19 mouse cellular contexts compared by ENCODE assay signal in genomic region chr13:76547854-76548253, GRCm38 (mm10).
DNase-seq lines count a peak whose midpoint lies in the region; ATAC-seq and TF ChIP-seq lines count a peak whose summit lies in the region.
"Had no signal": no experiment of that assay in that cellular context is flagged by ENCODE, and none has a peak within 500 bp of the region (broad histone marks: within the 10 kb centered on the region; RNA-seq: fewer than 3 reads in every experiment).

No protein-coding gene starts in this region.

- H3K9me3 ChIP-seq in midbrain, embryonic 11.5 days (ENCODE audit: control insufficient read depth, low read length), result no peaks in the 10 kb centered on the region
- H3K9me3 ChIP-seq in midbrain, postnatal 0 days (ENCODE audit: low read length), result no peaks in the 10 kb centered on the region
- no peaks in the 10 kb centered on the region for H3K9me3 ChIP-seq in intestine, embryonic 15.5 days
- no peaks in the 10 kb centered on the region for H3K9me3 ChIP-seq in forebrain, postnatal 0 days (ENCODE audit: low read length)
- H3K9me3 ChIP-seq: embryonic facial prominence, embryonic 13.5 days; forebrain, embryonic 12.5 days; heart, embryonic 15.5 days; hindbrain, embryonic 10.5 days had no signal

- no peak overlapping the region for H3K27ac ChIP-seq in midbrain, embryonic 11.5 days (ENCODE audit: low read depth, low read length)
- no peak overlapping the region for H3K27ac ChIP-seq in midbrain, postnatal 0 days (ENCODE audit: low read depth, low read length)
- no peak overlapping the region for H3K27ac ChIP-seq in intestine, embryonic 15.5 days
- H3K27ac ChIP-seq in forebrain, postnatal 0 days (ENCODE audit: low read depth, low read length), result no peak overlapping the region
- H3K27ac ChIP-seq: embryonic facial prominence, embryonic 13.5 days; forebrain, embryonic 12.5 days; heart, adult 2 months; heart, embryonic 15.5 days; hindbrain, embryonic 10.5 days; hindbrain, embryonic 14.5 days had no signal

- no peak overlapping the region for H3K9ac ChIP-seq in midbrain, embryonic 11.5 days (ENCODE audit: low read length)
- H3K9ac ChIP-seq in midbrain, postnatal 0 days (replicated peaks; ENCODE audit: low read length, poor library complexity, severe bottlenecking), result no peak overlapping the region
- H3K9ac ChIP-seq in intestine, embryonic 15.5 days, result no peak overlapping the region
- H3K9ac ChIP-seq in forebrain, postnatal 0 days, result no peak overlapping the region
- H3K9ac ChIP-seq: embryonic facial prominence, embryonic 13.5 days; forebrain, embryonic 12.5 days; heart, embryonic 15.5 days; hindbrain, embryonic 14.5 days had no signal

- H3K36me3 ChIP-seq in midbrain, embryonic 11.5 days (ENCODE audit: control insufficient read depth, insufficient read depth, low read length), result no peaks in the 10 kb centered on the region
- no peaks in the 10 kb centered on the region for H3K36me3 ChIP-seq in midbrain, postnatal 0 days (ENCODE audit: insufficient read depth, low read length)
- no peaks in the 10 kb centered on the region for H3K36me3 ChIP-seq in intestine, embryonic 15.5 days
- no peaks in the 10 kb centered on the region for H3K36me3 ChIP-seq in forebrain, postnatal 0 days (ENCODE audit: insufficient read depth)
- H3K36me3 ChIP-seq: embryonic facial prominence, embryonic 13.5 days; forebrain, embryonic 12.5 days; heart, embryonic 15.5 days; hindbrain, embryonic 10.5 days had no signal

- ATAC-seq in midbrain, embryonic 11.5 days (ENCODE audit: low FRiP score), result no peak
- no peak for ATAC-seq in midbrain, postnatal 0 days (ENCODE audit: low FRiP score)
- no peak for ATAC-seq in intestine, embryonic 15.5 days
- ATAC-seq in forebrain, postnatal 0 days, result no peak
- ATAC-seq: forebrain, embryonic 16.5 days; intestine, embryonic 16.5 days had no signal

- intact Hi-C loops in left cerebral cortex, postnatal 10 days (cut with DNase I), result no loop called here

- no peak overlapping the region for H3K4me2 ChIP-seq in midbrain, embryonic 11.5 days
- no peak overlapping the region for H3K4me2 ChIP-seq in midbrain, postnatal 0 days (ENCODE audit: low read depth, low read length, poor library complexity, severe bottlenecking)
- H3K4me2 ChIP-seq in intestine, embryonic 15.5 days (replicated peaks), result no peak overlapping the region
- no peak overlapping the region for H3K4me2 ChIP-seq in forebrain, postnatal 0 days (ENCODE audit: low read depth)
- H3K4me2 ChIP-seq: embryonic facial prominence, embryonic 13.5 days; forebrain, embryonic 12.5 days; heart, embryonic 11.5 days; heart, embryonic 15.5 days; hindbrain, embryonic 14.5 days had no signal

- no peak overlapping the region for H3K4me3 ChIP-seq in midbrain, embryonic 11.5 days (ENCODE audit: low read depth, low read length)
- no peak overlapping the region for H3K4me3 ChIP-seq in midbrain, postnatal 0 days (ENCODE audit: low read depth, low read length)
- H3K4me3 ChIP-seq in intestine, embryonic 15.5 days (replicated peaks), result no peak overlapping the region
- no peak overlapping the region for H3K4me3 ChIP-seq in forebrain, postnatal 0 days (ENCODE audit: low read depth, low read length)
- H3K4me3 ChIP-seq: embryonic facial prominence, embryonic 13.5 days; forebrain, embryonic 12.5 days; heart, adult 2 months; heart, embryonic 15.5 days; hindbrain, embryonic 10.5 days had no signal

- 53% methylated on average over 2 of the region's 2 CpGs for WGBS in midbrain, embryonic 11.5 days
- WGBS in midbrain, postnatal 0 days, result 51% methylated on average over 2 of the region's 2 CpGs
- WGBS in intestine, embryonic 15.5 days, result 51% methylated on average over 2 of the region's 2 CpGs
- 54% methylated on average over 2 of the region's 2 CpGs for WGBS in forebrain, postnatal 0 days

- peak; percentile 54 for DNase-seq in midbrain, embryonic 11.5 days (ENCODE audit: low spot score, missing footprints)
- no peak for DNase-seq in midbrain, postnatal 0 days (ENCODE audit: low spot score)
- DNase-seq in cerebellum, adult 8-10 months, result peak; percentile 64
- peak; percentile 26 to 70 for DNase-seq in cerebellum, postnatal 14 days
- DNase-seq in left cerebral cortex, postnatal 10 days (ENCODE audit: extremely low spot score in 1 of 2, low spot score in 2 of 2), result no peak
- no peak for DNase-seq in forebrain, postnatal 0 days
- DNase-seq: adrenal gland, postnatal 10 days; gastrocnemius, postnatal 14 days; heart, adult 2 months; heart, postnatal 14 days had no signal

- peaks cover 2% of the 10 kb centered on the region; the same call in 1 of the 2 replicates for H3K4me1 ChIP-seq in midbrain, embryonic 11.5 days (ENCODE audit: control insufficient read depth, insufficient read depth, low read length)
- H3K4me1 ChIP-seq in midbrain, postnatal 0 days (ENCODE audit: insufficient read depth, low read length), result no peaks in the 10 kb centered on the region
- H3K4me1 ChIP-seq in intestine, embryonic 15.5 days (replicated peaks), result no peaks in the 10 kb centered on the region
- no peaks in the 10 kb centered on the region for H3K4me1 ChIP-seq in forebrain, postnatal 0 days (ENCODE audit: insufficient read depth)
- H3K4me1 ChIP-seq: embryonic facial prominence, embryonic 13.5 days; forebrain, embryonic 12.5 days; heart, embryonic 15.5 days; hindbrain, embryonic 10.5 days had no signal

- H3K27me3 ChIP-seq in midbrain, embryonic 11.5 days (ENCODE audit: control insufficient read depth, insufficient read depth, low read length), result no peaks in the 10 kb centered on the region
- no peaks in the 10 kb centered on the region for H3K27me3 ChIP-seq in midbrain, postnatal 0 days (ENCODE audit: insufficient read depth, low read length)
- H3K27me3 ChIP-seq in intestine, embryonic 15.5 days (replicated peaks), result no peaks in the 10 kb centered on the region
- H3K27me3 ChIP-seq in forebrain, postnatal 0 days (ENCODE audit: insufficient read depth, low read length), result no peaks in the 10 kb centered on the region
- H3K27me3 ChIP-seq: embryonic facial prominence, embryonic 13.5 days; forebrain, embryonic 12.5 days; heart, embryonic 15.5 days had no signal

- no peak for TF ChIP-seq CTCF in midbrain, postnatal 0 days (IDR thresholded peaks at IDR 0.05)
- TF ChIP-seq CTCF in forebrain, postnatal 0 days (IDR thresholded peaks at IDR 0.05; ENCODE audit: low read depth), result no peak

Comparison
In these comparisons a context has a peak if more than half of its experiments do, and no peak if none do; other contexts are left out.
1. DNase-seq: peak in midbrain, embryonic 11.5 days (single experiment), cerebellum, adult 8-10 months (single experiment) and cerebellum, postnatal 14 days (2 of 2); none in midbrain, postnatal 0 days (single experiment), left cerebral cortex, postnatal 10 days (0 of 2) and forebrain, postnatal 0 days (single experiment).